Mouse (Mus musculus): ENCODE measurements around the gene Padi1. TPM values are rescaled to one million over a fixed set of nuclear protein-coding genes. Genes with fewer than 3 reads are reported as not detected.

Padi1 gene
- total RNA-seq, 1 experiment from 2014 or later: 0.86 TPM

GRCm38 (mm10) chr4:140763158-140763557, 82.4 kb downstream of the Padi1 start:
- ATAC-seq (replicated peaks; ENCODE audit: insufficient number of reproducible peaks, low FRiP score, low TSS enrichment, poor library complexity, severe bottlenecking): peak; percentile 73; the same call in 1 of the 2 replicates

Other genes with a start within 250 kb of the Padi1 start
- 139 to 166 TPM (median 160 TPM) in 3 replicates for gene Arhgef10l, start 179.8 kb downstream of the Padi1 start, total RNA-seq (2017)
- 37.9 to 43.0 TPM (median 38.5 TPM) in 3 replicates for gene Rcc2, start 145.2 kb downstream of the Padi1 start, total RNA-seq (2017)
- not detected in 3 replicates for gene Padi6, start 103.1 kb downstream of the Padi1 start, total RNA-seq (2017)
- 5.7 to 16.3 TPM (median 13.0 TPM) in 3 replicates for gene Padi4, start 71.5 kb downstream of the Padi1 start, total RNA-seq (2017)
- not detected in 3 replicates for gene Padi3, start 35.1 kb downstream of the Padi1 start, total RNA-seq (2017)
- gene Padi2, start 60.6 kb upstream of the Padi1 start, total RNA-seq (2017): 41.3 to 73.2 TPM (median 47.7 TPM) in 3 replicates
- 122 to 131 TPM (median 125 TPM) in 3 replicates for gene Sdhb, start 115.4 kb upstream of the Padi1 start, total RNA-seq (2017)
- 29.4 to 38.3 TPM (median 34.3 TPM) in 3 replicates for gene Atp13a2, start 141.1 kb upstream of the Padi1 start, total RNA-seq (2017)
- not detected in 3 replicates for gene Mfap2, start 164.6 kb upstream of the Padi1 start, total RNA-seq (2017)
- 4.8 to 12.1 TPM (median 8.5 TPM) in 3 replicates for gene Crocc, start 214.8 kb upstream of the Padi1 start, total RNA-seq (2017)
- 103 to 149 TPM (median 111 TPM) in 3 replicates for gene Necap2, start 232.6 kb upstream of the Padi1 start, total RNA-seq (2017)
- not detected in 3 replicates for gene Spata21, start 242.6 kb upstream of the Padi1 start, total RNA-seq (2017)